Mouse (Mus musculus) gastrocnemius, postnatal 14 days (tissue): Measurements from ENCODE around the gene Fbxl16. TPM values are rescaled to one million over a fixed set of nuclear protein-coding genes. Genes with fewer than 3 reads are reported as not detected.

Source experiments
- DNase-seq: peaks from one replicate; pipeline ENCODE4 v3.0.0; 2021; ENCODE audit warnings: mixed read lengths
- intact Hi-C: fragments of 180-260 bp; cut with DNase I; formaldehyde crosslinking; loops from one replicate; pipeline ENCODE4 v1.15.1; 2025; ENCODE audit warnings: low total_unique reads
- total RNA-seq, 2 experiments: library from RNA; stranded (reverse); gene quantifications; 2 replicates each; pipeline ENCODE4 v1.2.3; 2021

Fbxl16 gene
- total RNA-seq, 2 experiments from 2014 or later: 0.95 to 2.2 TPM

GRCm38 (mm10) chr17:25825311-25825710 is 16.4 kb downstream of the Fbxl16 start:
- intact Hi-C loops: no loop called here
- no peak for DNase-seq

GRCm38 (mm10) chr17:25825984-25826570 is 17.2 kb downstream of the Fbxl16 start:
- DNase-seq: no peak
- intact Hi-C loops: no loop called here

DNA sequence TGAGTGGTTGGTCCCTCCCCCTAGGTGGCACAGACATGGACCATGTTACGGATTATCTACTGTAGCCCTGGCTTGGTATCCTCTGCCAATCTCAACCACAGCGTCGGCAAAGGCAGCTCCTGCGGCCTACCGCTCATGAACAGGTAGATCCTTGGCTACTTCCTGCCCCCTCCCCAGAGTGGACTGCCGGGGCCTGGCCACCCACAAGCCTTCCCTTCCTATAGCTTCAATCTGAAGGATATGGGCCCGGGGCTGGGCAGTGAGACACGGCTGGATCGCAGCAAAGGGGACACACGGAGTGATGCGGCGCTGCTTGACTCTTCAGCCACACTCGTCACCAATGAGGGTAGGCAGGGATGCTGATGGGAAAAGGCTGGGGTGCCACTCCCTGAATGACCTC is 18.1 kb downstream of the Fbxl16 start:
- DNase-seq: no peak
- intact Hi-C loops: no loop called here

GRCm38 (mm10) chr17:25827546-25828222 is 18.8 kb downstream of the Fbxl16 start:
- no peak for DNase-seq
- intact Hi-C loops: no loop called here

GRCm38 (mm10) chr17:25828223-25828594 is 19.3 kb downstream of the Fbxl16 start:
- intact Hi-C loops: no loop called here
- no peak for DNase-seq

DNA sequence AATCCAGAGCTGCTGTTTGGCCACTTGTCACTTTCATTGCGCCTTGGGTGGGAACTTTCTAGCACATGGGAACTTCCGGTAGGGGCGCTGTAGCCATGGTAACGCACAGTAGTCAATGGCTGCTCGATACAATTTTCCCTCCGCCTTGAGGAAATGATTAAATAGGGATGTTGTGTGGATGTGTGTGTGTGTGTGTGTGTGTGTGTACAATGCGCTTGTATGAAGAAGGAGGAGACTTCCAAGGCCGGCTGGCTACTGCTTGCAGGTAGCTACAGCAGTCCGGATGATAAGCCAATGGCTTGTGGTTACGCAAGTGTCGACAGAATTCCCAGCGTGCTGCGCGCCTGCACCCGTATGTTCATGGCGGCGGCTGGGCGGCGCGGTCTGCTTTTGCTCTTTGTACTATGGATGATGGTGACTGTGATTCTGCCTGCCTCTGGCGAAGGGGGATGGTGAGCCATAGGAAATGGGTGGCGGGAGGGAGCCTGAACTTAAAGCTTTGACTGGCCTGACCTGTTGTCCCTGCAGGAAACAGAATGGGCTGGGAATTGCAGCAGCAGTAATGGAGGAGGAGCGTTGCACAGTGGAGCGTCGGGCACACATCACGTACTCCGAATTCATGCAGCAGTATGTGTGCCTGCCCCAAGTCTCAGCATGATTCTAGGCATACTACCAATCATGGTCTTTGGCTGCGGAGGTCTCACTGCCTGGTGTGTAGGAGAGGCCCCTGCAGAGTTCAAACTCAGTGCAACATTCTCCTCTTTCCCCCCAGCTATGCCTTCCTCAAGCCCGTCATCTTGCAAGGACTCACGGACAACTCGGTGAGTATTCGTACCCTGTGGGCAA is 20.1 kb downstream of the Fbxl16 start, which contains the start of gene Jmjd8:
TSS of gene Jmjd8 (plus strand) at position 156 of the 846 bp plus-strand sequence.
- peak; percentile 69 for DNase-seq
- intact Hi-C loops: no loop called here

- intact Hi-C loops: no loop called here
- DNase-seq: no peak
These were observed 20.7 kb downstream of the Fbxl16 start for GRCm38 (mm10) chr17:25829558-25830017.

GRCm38 (mm10) chr17:25830200-25830753 is 21.4 kb downstream of the Fbxl16 start:
- DNase-seq: no peak
- intact Hi-C loops: no loop called here

GRCm38 (mm10) chr17:25830806-25831431 is 22.0 kb downstream of the Fbxl16 start:
- intact Hi-C loops: no loop called here
- no peak for DNase-seq

DNA sequence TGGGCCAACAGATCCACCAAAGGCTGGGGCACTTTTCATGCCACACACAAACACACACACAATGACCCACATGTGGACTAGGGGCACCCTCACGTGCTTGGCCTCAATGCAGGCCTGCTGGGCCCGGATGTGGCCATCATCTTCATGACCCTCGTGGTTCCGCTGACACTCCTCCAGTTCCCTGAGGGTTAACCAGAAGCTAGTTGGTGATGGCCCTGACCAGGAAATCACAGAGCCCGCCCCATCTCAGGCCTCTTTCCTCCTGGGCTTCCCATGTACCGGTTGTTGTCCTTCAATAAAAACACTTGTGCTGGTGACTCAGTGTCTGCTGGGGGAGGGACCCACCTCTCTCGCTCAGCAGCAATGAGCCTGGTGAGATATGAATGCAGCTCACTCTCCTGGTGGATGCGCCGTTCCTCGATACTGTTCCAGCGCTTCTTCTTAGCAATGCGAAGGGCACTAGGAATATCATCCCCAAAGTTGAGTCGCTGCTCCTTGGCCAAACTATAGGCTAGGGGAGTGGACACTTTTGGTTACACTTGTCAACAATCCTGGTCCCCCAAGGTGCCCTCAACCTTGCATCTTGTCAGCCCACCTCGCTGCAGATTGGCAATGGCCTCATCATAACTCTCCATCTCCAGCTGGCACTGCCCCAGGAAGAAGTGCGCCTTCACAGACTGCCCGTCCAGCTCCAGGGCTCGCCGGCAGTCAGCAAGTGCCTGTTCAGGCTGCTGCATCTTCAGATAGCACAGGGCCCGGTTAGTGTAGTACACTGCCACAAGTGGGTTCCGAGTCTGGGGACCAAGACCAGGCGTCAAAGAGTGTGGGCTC is 22.8 kb downstream of the Fbxl16 start:
- DNase-seq: peak; percentile 55
- intact Hi-C loops: no loop called here

DNA sequence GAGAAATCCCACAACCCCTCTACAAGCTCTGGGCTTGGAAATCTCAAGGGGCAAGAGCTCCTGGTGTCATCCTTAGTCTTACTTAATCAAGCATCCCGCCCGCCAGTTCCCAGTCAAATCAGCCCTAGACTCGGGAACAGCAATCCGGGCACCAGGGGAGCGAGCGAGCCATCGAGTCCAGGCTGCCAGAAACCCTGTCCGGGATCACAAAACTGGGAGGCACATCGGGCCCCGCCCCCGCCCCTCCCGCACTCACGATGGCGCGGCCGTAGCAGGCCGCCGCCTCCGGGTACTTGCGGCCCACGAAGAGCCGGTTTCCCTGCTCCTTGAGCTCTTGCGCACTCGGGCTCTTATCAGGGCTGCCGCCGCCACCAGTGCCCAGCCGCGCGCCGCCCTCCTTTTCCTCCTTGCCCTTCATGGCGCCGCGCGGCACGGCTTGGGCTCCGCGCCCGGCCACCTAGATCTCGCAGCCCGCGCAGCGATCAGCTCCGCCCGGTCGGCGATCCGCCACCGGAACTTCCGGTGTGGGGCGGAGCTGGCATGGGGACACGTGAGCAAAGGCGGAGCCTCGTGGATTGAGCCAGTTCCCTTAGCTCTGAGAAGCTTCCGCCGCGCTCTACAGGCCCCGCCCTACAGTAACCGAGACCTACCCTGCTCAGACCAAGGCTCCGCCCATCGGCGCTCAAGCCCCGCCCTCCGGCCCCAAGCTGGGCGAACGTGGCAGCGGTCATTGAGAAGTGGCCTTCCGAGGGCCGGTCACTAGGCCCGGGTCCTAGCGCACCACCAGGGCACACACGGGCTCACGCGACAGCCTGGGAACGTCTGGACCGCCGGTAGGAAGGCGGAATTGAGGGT is 23.8 kb downstream of the Fbxl16 start:
- intact Hi-C loops: no loop called here
- peak; percentile 100 for DNase-seq

DNA sequence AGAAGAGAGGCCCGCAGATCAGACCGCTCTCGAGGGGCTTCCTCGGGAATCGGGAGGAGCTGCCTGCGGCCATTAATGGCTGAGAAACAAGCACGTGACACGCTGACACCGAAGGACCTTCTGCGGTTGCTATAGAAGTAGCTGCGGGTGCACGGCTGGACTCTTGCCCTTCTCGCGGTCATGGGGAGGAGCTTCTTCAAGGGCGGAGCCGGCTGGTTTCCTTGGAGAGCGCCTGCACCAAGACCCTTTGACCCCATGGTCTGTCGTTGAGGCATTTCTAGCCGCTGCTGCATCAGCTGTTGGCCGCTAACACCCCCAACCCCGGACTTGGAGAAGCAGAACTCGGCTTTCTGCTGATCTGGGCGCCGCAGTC is 24.4 kb downstream of the Fbxl16 start, which contains the start of gene Stub1:
TSS of gene Stub1 (minus strand) at position 114 of the 373 bp plus-strand sequence.
- intact Hi-C loops: no loop called here
- peak; percentile 95 for DNase-seq

DNA sequence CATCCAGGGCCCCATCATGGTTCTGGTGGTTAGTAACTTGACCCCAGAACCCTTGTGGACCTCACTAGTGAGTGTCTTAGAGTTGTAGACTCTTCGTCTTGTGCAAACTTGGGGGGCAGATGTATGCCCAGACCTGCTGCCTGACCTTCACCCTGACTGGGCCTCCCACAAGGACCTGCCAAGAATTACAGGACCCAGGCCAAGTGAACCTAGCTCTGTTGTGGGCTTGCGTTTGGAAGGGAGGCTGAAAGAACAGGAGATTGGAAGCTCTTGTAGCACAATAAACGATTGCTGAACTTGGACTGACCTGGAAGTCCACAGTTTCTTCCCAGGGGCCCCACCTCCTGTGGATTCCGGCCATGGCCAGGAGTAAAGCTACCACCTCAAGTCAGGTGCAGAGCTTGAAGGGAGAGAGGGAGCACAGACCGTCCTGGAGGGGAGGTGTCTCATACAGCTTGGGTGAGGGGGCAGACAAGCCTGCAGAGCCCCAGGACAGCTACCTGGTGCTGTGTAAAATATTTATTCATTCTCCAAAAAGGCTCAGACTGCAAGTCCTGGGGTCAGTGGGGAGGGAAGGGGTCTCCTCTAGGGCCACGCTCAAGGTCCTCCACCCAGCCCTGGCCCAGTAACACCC is 25.2 kb downstream of the Fbxl16 start:
- DNase-seq: no peak
- intact Hi-C loops: no loop called here

DNA sequence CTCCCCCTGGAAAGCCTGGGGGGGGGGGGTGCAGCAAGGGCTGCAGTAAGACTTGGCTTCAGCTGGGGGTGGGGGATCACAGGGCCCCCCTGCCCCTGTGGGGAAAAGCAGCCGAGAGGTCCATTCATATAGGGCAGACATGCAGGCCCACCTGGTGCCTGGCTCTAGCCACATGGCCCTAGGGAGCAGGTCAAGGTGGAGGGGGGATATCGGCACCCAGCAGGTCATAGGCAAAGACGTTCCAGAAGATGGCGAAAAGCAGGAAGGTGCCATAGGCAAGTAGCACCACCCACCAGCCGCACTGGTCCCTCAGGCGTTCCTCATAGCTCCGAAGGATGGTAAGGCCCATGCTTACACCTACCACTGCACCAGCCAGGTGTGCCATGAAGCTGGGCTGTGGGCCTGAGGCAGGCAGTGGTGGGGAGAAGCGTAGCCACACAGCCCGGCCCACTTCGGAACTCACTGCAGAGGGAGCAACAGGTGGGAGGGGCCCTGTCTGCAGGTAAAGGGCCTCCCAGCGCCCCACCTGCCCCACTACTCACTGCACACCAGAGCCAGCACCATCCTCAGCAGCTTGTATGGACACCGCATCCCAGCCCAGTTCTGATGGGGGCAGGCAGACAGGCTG is 25.8 kb downstream of the Fbxl16 start:
- intact Hi-C loops: no loop called here
- no peak for DNase-seq

DNA sequence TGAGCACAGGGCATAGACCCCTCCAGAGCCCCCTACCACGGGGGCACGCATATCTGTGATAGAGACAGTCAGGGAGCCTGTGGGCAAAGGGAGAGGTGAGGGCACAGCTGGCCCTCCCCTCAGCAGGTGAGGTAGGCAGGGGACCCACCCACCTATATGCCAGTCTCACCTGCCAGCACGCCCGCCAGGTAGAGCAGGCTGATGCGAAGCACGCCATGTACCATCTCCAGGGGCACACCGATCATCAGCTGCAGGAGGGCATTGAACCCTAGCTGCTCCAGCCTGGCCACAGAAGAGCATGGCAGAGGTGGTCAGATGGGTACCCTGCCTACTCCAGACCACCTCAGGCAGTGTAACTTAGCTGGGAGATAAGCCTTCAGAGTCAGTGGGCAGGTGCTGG is 26.4 kb downstream of the Fbxl16 start:
- intact Hi-C loops: no loop called here
- DNase-seq: no peak

- no peak for DNase-seq
- intact Hi-C loops: no loop called here
These were observed 26.9 kb downstream of the Fbxl16 start for GRCm38 (mm10) chr17:25835816-25836215.
